Mouse (Mus musculus): ENCODE data around the gene Tex26. TPM values are rescaled to one million over a fixed set of nuclear protein-coding genes. Genes with fewer than 3 reads are reported as not detected.

The Tex26 gene
- polyA plus RNA-seq (2014; fragmentation: Nextera tagmentation; extraction: Ambion mirVana), result 1.1 and 1.2 TPM in 2 replicates

GRCm38 (mm10) chr5:149439531-149440179, at the start of gene Tex26:
Tex26 (plus strand) TSS chr5:149439660.
- ATAC-seq (ENCODE audit: low FRiP score) (peak; percentile 85), DNase-seq (ENCODE audit: low spot score) (peak; percentile 87)
- WGBS, result under 1% methylated on average over 25 of the region's 25 CpGs
- Histone ChIP-seq H3K9me3 (ENCODE audit: control insufficient read depth, low read length) (no peaks in the 10 kb centered on the region), H3K4me3 (replicated peaks; ENCODE audit: low read length) (peak within 1 kb of the TSS; percentile 37), H3K4me1 (replicated peaks; ENCODE audit: control insufficient read depth, insufficient read depth, low read length) (peaks cover 24% of the 10 kb centered on the region), H3K27ac (peak within 1 kb of the TSS; percentile 96), H3K27me3 (ENCODE audit: control insufficient read depth, insufficient read depth, low read length) (no peaks in the 10 kb centered on the region), H3K4me2 (replicated peaks) (peak within 1 kb of the TSS; percentile 64), H3K36me3 (replicated peaks; ENCODE audit: control insufficient read depth, insufficient read depth) (no peaks in the 10 kb centered on the region), H3K9ac (peak within 1 kb of the TSS; percentile 64)

- ATAC-seq (ENCODE audit: low FRiP score) (no peak), DNase-seq (ENCODE audit: low spot score) (no peak)
- WGBS, result 63% methylated on average over 18 of the region's 18 CpGs
These were observed 47.7 kb upstream of the Tex26 start for GRCm38 (mm10) chr5:149391574-149392375.

GRCm38 (mm10) chr5:149392420-149392988, 47.0 kb upstream of the Tex26 start:
- H3K27ac ChIP-seq, result no peak overlapping the region
- DNase-seq (ENCODE audit: low spot score), result no peak
- H3K4me3 ChIP-seq (replicated peaks; ENCODE audit: low read length), result no peak overlapping the region
- no peaks in the 10 kb centered on the region for H3K27me3 ChIP-seq (ENCODE audit: control insufficient read depth, insufficient read depth, low read length)
- no peaks in the 10 kb centered on the region for H3K4me1 ChIP-seq (replicated peaks; ENCODE audit: control insufficient read depth, insufficient read depth, low read length)
- H3K9me3 ChIP-seq (ENCODE audit: control insufficient read depth, low read length), result 0 out of 2 replicates have a peak, but pooled peaks cover 5% of the 10 kb centered on the region
- no peak overlapping the region for H3K9ac ChIP-seq
- ATAC-seq (ENCODE audit: low FRiP score), result no peak
- WGBS, result 81% methylated on average over 6 of the region's 6 CpGs
- H3K4me2 ChIP-seq (replicated peaks), result no peak overlapping the region
- no peaks in the 10 kb centered on the region for H3K36me3 ChIP-seq (replicated peaks; ENCODE audit: control insufficient read depth, insufficient read depth)

More at GRCm38 (mm10) chr5:149391574-149392375, 47.7 kb upstream of the Tex26 start:
- no peak overlapping the region for H3K4me3 ChIP-seq (replicated peaks; ENCODE audit: low read length)
- no peaks in the 10 kb centered on the region for H3K36me3 ChIP-seq (replicated peaks; ENCODE audit: control insufficient read depth, insufficient read depth)
- H3K9ac ChIP-seq, result no peak overlapping the region
- 0 out of 2 replicates have a peak, but pooled peaks cover 5% of the 10 kb centered on the region for H3K9me3 ChIP-seq (ENCODE audit: control insufficient read depth, low read length)
- H3K27me3 ChIP-seq (ENCODE audit: control insufficient read depth, insufficient read depth, low read length), result no peaks in the 10 kb centered on the region
- no peak overlapping the region for H3K27ac ChIP-seq
- no peaks in the 10 kb centered on the region for H3K4me1 ChIP-seq (replicated peaks; ENCODE audit: control insufficient read depth, insufficient read depth, low read length)
- no peak overlapping the region for H3K4me2 ChIP-seq (replicated peaks)

GRCm38 (mm10) chr5:149401446-149401975, 37.9 kb upstream of the Tex26 start:
- Histone ChIP-seq H3K4me1 (replicated peaks; ENCODE audit: control insufficient read depth, insufficient read depth, low read length) (no peaks in the 10 kb centered on the region), H3K9me3 (ENCODE audit: control insufficient read depth, low read length) (0 out of 2 replicates have a peak, but pooled peaks cover 5% of the 10 kb centered on the region), H3K9ac (no peak overlapping the region), H3K27me3 (ENCODE audit: control insufficient read depth, insufficient read depth, low read length) (no peaks in the 10 kb centered on the region), H3K27ac (no peak overlapping the region), H3K4me3 (replicated peaks; ENCODE audit: low read length) (no peak overlapping the region), H3K36me3 (replicated peaks; ENCODE audit: control insufficient read depth, insufficient read depth) (no peaks in the 10 kb centered on the region), H3K4me2 (replicated peaks) (no peak overlapping the region)
- DNase-seq (ENCODE audit: low spot score) (no peak), ATAC-seq (ENCODE audit: low FRiP score) (no peak)
- WGBS, result 93% methylated on average over 7 of the region's 7 CpGs

- 91% methylated on average over 10 of the region's 10 CpGs for WGBS
- 0 out of 2 replicates have a peak, but pooled peaks cover 5% of the 10 kb centered on the region for H3K9me3 ChIP-seq (ENCODE audit: control insufficient read depth, low read length)
- no peaks in the 10 kb centered on the region for H3K36me3 ChIP-seq (replicated peaks; ENCODE audit: control insufficient read depth, insufficient read depth)
- H3K27me3 ChIP-seq (ENCODE audit: control insufficient read depth, insufficient read depth, low read length), result no peaks in the 10 kb centered on the region
- DNase-seq (ENCODE audit: low spot score) (no peak), ATAC-seq (ENCODE audit: low FRiP score) (no peak)
- no peaks in the 10 kb centered on the region for H3K4me1 ChIP-seq (replicated peaks; ENCODE audit: control insufficient read depth, insufficient read depth, low read length)
- H3K9ac ChIP-seq, result no peak overlapping the region
- no peak overlapping the region for H3K4me2 ChIP-seq (replicated peaks)
- H3K4me3 ChIP-seq (replicated peaks; ENCODE audit: low read length), result no peak overlapping the region
- no peak overlapping the region for H3K27ac ChIP-seq
These were observed 37.4 kb upstream of the Tex26 start for GRCm38 (mm10) chr5:149402029-149402428.

GRCm38 (mm10) chr5:149403386-149403785, 36.1 kb upstream of the Tex26 start:
- WGBS, result 67% methylated on average over 5 of the region's 5 CpGs
- Histone ChIP-seq H3K36me3 (replicated peaks; ENCODE audit: control insufficient read depth, insufficient read depth) (no peaks in the 10 kb centered on the region), H3K4me3 (replicated peaks; ENCODE audit: low read length) (no peak overlapping the region), H3K9me3 (ENCODE audit: control insufficient read depth, low read length) (0 out of 2 replicates have a peak, but pooled peaks cover 5% of the 10 kb centered on the region), H3K4me2 (replicated peaks) (no peak overlapping the region), H3K4me1 (replicated peaks; ENCODE audit: control insufficient read depth, insufficient read depth, low read length) (no peaks in the 10 kb centered on the region), H3K9ac (no peak overlapping the region), H3K27me3 (ENCODE audit: control insufficient read depth, insufficient read depth, low read length) (no peaks in the 10 kb centered on the region), H3K27ac (no peak overlapping the region)
- no peak for DNase-seq (ENCODE audit: low spot score)
- no peak for ATAC-seq (ENCODE audit: low FRiP score)

- Histone ChIP-seq H3K36me3 (replicated peaks; ENCODE audit: control insufficient read depth, insufficient read depth) (no peaks in the 10 kb centered on the region), H3K27ac (no peak overlapping the region), H3K4me1 (replicated peaks; ENCODE audit: control insufficient read depth, insufficient read depth, low read length) (no peaks in the 10 kb centered on the region), H3K9ac (no peak overlapping the region), H3K4me2 (replicated peaks) (no peak overlapping the region), H3K27me3 (ENCODE audit: control insufficient read depth, insufficient read depth, low read length) (no peaks in the 10 kb centered on the region), H3K4me3 (replicated peaks; ENCODE audit: low read length) (no peak overlapping the region), H3K9me3 (ENCODE audit: control insufficient read depth, low read length) (0 out of 2 replicates have a peak, but pooled peaks cover 5% of the 10 kb centered on the region)
- no peak for DNase-seq (ENCODE audit: low spot score)
- 83% methylated on average over 5 of the region's 5 CpGs for WGBS
- ATAC-seq (ENCODE audit: low FRiP score), result no peak
These were observed 34.8 kb upstream of the Tex26 start for GRCm38 (mm10) chr5:149404710-149405109.

GRCm38 (mm10) chr5:149406791-149407276, 32.6 kb upstream of the Tex26 start:
- Histone ChIP-seq H3K9ac (no peak overlapping the region), H3K4me3 (replicated peaks; ENCODE audit: low read length) (no peak overlapping the region), H3K4me2 (replicated peaks) (no peak overlapping the region), H3K27ac (no peak overlapping the region), H3K9me3 (ENCODE audit: control insufficient read depth, low read length) (0 out of 2 replicates have a peak, but pooled peaks cover 5% of the 10 kb centered on the region), H3K36me3 (replicated peaks; ENCODE audit: control insufficient read depth, insufficient read depth) (no peaks in the 10 kb centered on the region), H3K4me1 (replicated peaks; ENCODE audit: control insufficient read depth, insufficient read depth, low read length) (peaks cover 11% of the 10 kb centered on the region), H3K27me3 (ENCODE audit: control insufficient read depth, insufficient read depth, low read length) (0 out of 2 replicates have a peak, but pooled peaks cover 2% of the 10 kb centered on the region)
- ATAC-seq (ENCODE audit: low FRiP score), result no peak
- DNase-seq (ENCODE audit: low spot score), result no peak
- WGBS, result 67% methylated on average over 8 of the region's 8 CpGs

All from hindbrain, embryonic 14.5 days (tissue).